Mouse (Mus musculus) stomach, adult 2 months (tissue): ENCODE results near the gene Ppbp. TPM values are rescaled to one million over a fixed set of nuclear protein-coding genes. Genes with fewer than 3 reads are reported as not detected.

Source experiments
- polyA plus RNA-seq: library from polyadenylated mRNA; depleted of rRNA; stranded (reverse); fragments of >200 nt; gene quantifications from 2 replicates; pipeline ENCODE4 v1.2.3, GENCODE M21; 2012; rRNA removed

Ppbp gene
- polyA plus RNA-seq: 1.2 and 1.7 TPM in 2 replicates

DNA sequence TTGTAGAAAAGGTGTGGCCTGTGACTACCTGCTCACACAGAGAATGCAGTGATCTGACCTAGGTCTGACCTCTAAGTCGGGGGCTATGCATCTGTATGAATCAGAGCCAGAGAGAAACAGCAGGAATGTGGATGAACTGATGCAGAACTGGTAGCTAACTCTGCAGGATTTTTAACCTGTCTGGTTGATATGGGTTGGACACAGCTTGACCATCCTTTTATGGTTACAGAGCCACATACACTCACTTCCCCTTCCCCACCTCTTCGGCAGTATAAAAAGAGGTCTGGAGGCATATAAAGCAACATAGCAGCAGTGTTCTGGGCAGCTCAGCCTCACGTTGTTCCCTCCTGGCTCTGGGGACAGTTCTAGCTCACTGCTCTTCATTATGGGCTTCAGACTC, at the start of gene Ppbp:
TSS of gene Ppbp (plus strand) at position 301 of the 400 bp plus-strand sequence.

DNA sequence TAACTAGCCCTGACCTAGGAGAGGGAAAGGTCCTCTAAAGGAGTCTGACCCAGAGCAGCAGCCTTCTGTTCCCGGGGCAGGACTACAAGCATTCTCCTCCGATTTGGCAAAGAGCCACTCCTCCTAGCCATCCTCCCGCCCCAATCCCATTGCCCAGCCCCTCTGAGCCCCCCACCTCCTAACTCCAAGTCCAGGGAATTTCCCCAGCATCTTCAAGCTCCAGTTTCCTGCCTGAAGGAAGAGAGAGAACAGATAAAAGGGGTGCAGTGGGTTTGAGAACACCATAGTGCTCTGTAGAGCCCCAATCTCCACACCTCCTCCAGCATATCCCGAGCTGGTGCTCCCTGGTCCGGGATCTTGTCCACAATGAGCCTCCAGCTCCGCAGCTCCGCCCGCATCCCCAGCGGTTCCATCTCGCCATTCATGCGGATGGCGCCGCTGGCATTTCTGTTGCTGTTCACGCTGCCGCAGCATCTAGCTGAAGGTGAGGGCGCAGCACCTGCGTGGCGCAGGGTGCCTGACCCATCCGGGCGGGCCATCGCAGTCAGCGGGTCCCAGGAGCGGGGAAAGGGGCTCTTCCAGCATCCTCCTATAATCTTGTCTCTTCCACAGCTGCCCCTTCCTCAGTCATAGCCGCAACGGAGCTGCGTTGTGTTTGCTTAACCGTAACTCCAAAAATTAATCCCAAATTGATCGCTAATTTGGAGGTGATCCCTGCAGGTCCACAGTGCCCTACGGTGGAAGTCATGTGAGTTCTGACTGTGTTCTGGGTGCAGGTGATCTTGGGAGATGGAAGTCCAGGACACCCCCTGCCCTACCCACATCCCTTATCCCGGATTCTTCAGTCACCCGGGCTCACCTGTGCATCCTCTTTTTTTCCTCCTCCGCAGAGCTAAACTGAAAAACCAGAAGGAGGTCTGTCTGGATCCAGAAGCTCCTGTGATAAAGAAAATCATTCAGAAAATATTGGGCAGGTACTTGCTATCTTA, 8.9 kb upstream of the Ppbp start, which contains the start of gene Cxcl5:
TSS of gene Cxcl5 (plus strand) at position 284 of the 989 bp plus-strand sequence.

DNA sequence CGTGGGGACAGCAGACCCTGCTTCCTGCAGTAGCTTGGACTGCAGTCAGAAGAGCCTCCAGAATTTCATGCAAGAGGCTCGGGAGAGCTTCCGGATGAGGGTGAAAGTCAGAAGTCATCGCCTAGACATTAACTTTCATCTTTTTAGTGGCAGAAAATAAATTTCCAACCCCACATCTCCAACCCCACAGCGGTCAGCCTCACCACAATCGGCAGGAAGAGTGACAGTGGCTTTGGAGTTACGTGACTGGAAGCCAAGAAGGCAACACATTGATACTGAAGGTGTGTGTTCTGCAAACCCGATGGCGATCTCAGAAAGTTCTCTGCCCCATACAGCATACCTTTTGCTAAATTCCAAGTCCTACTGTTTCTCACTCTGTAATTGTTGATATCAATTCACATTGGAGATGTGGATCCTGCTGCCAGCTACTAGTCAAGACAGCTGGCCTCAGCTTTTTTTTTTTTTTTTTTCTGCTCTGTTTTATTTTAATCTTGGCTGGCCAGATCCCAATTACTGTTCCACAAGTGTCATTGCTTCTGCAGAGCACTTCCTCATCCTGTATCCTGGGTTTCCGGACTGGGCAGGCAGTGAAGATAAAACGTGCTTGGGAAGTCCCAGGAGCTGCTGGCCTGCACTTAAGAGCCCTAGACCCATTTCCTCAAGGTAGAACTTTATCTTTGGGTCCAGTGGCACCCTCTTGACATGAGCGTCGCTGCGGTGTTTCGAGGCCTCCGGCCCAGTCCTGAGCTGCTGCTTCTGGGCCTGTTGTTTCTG, 3.7 kb downstream of the Ppbp start, which contains the start of gene Pf4:
TSS of gene Pf4 (plus strand) at position 556 of the 774 bp plus-strand sequence.

DNA sequence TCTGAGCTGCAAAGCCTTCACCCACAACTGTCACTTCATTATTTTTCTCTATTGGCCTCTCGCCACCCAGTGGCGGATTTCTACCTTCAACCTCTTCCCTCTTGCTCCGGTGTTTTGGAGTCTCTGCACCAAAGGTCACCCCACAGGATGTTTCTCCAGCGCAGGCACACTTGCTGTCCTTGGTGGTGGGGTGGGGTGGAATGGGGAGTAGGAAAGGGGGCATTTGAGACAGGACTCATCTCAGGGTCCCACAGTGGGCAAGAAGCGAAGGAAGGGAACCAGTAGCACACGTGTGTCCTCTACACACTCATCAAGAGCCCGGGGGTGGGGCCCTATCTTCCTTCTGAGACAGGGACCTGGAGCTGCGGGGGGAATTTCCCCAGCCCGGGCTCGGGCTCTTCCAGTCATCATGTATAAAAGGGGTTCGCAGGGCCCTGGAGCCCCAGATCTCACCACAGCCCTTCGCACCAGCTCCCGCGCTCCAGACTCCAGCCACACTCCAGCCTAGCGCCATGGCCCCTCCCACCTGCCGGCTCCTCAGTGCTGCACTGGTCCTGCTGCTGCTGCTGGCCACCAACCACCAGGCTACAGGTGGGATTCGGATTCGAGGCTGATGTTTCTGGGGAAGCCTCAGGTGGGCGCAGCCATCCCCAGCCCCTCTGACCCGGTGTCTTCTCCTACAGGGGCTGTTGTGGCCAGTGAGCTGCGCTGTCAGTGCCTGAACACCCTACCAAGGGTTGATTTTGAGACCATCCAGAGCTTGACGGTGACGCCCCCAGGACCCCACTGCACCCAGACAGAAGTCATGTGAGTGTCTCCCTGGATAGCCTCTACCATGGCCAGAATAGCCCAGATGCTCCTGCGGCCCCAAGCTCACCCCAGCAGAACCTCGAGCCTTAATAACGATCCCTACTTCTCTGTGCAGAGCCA, 17.6 kb downstream of the Ppbp start, which contains the start of gene Cxcl3:
TSS of gene Cxcl3 (plus strand) at position 445 of the 930 bp plus-strand sequence.

DNA sequence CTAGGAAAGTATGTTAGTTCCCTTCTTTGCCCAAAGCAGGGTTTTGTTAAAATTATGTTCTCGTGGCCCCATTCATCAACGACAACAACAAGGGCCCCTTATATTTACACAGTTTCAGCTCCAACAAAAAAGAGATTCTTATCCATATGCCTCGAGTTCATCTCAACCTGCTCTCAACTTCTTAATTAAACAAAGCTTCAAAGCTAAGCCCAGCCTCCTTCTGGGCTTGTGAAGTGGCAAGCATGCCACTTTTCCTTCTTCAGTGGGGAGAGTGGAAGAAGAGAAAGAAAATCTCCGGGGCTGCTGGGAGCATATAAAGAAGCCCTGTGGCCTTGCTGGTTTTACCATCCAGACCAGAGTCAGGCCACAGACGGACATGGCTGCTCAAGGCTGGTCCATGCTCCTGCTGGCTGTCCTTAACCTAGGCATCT, 25.9 kb downstream of the Ppbp start, which contains the start of gene Cxcl15:
TSS of gene Cxcl15 (plus strand) at position 340 of the 431 bp plus-strand sequence.

Other genes with a start within 250 kb of the Ppbp start
- 0.02 and 0.09 TPM in 2 replicates for gene Afm, start 249.6 kb upstream of the Ppbp start, polyA plus RNA-seq
- gene 5830473C10Rik, start 207.4 kb upstream of the Ppbp start, polyA plus RNA-seq: 0.06 TPM in 1 of 2 replicates, not detected in the other
- gene Rassf6, start 127.9 kb upstream of the Ppbp start, polyA plus RNA-seq: 0.52 and 1.2 TPM in 2 replicates
- gene Cxcl5, start 9.2 kb upstream of the Ppbp start, polyA plus RNA-seq: 0.31 and 0.42 TPM in 2 replicates
- gene Pf4, start 3.9 kb downstream of the Ppbp start, polyA plus RNA-seq: 11.5 and 12.6 TPM in 2 replicates
- gene Cxcl3, start 17.6 kb downstream of the Ppbp start, polyA plus RNA-seq: 0.15 and 0.44 TPM in 2 replicates
- 0.05 TPM in 1 of 2 replicates, not detected in the other for gene Cxcl15, start 26.0 kb downstream of the Ppbp start, polyA plus RNA-seq
- 0.38 and 0.61 TPM in 2 replicates for gene Cxcl1, start 122.7 kb downstream of the Ppbp start, polyA plus RNA-seq
- gene Cxcl2, start 135.4 kb downstream of the Ppbp start, polyA plus RNA-seq: 0.28 and 2.1 TPM in 2 replicates
- 15.3 and 39.5 TPM in 2 replicates for gene Mthfd2l, start 162.6 kb downstream of the Ppbp start, polyA plus RNA-seq